Mouse (Mus musculus): ENCODE measurements around the gene Nphp3.

DNA sequence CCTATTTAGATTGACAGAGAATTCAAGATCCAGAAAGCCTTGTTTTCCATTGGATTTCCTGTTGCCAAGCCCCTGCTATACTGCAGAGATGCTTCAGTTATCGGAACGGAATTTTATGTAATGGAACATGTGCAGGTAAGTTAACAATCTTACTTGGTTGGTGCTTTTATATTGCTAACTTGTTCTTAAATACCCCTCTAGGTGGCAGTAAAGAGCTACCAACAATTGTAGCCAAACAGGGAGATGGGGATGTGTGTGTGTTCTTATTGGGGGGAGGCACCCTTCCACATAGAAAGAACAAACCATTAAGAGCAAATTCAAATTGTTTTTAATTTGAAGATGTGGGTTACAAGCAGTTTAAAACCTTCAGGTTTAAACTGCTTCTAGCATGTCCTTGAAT, 73.5 kb downstream of the Nphp3 start:
- TF ChIP-seq CTCF (IDR thresholded peaks at IDR 0.05; ENCODE audit: control insufficient read depth, insufficient read depth, insufficient replicate concordance, low read depth, low read length) (no peak), POLR2A (IDR thresholded peaks at IDR 0.05; ENCODE audit: control insufficient read depth, low read depth, low read length) (no peak)
